Mouse (Mus musculus): ENCODE measurements around the gene Slc12a6. TPM values are rescaled to one million over a fixed set of nuclear protein-coding genes. Genes with fewer than 3 reads are reported as not detected.

The Slc12a6 gene
- polyA plus RNA-seq, 1 experiment = 3.8 TPM

DNA sequence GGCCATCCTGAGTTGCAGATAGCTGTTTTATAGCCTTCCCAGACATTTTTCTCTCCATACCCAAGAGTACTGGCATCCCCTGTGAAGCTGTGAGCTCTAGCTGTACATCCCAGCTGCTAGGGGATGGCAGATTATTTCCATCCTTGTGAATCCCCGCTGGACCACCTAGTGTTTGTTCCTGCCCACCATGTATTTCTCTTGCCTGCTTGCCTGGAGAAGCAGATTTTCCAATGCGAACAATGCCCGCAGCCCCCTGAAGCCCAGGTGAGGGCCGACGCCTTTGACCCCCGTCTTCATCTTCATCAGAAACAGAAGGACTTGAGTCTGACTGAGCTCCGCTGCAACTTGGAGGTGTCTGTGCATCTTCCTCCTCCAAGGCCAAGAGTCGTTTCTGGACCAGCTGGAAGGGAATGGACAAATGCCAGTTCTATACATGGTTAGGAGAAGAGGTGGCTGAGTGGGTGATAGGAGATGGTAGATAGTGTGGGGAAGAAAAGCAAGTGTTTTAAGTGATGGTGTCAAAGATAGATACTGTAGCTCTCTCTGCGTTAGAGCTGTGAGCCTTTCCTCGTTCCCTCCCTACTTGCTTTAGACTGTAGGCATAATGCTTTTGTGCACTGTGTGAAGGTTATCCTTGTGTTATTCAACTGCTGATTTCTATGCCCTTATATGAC, 15.7 kb upstream of the Slc12a6 start:
- TF ChIP-seq GATA1 (IDR thresholded peaks at IDR 0.05; ENCODE audit: low read length) = no peak

DNA sequence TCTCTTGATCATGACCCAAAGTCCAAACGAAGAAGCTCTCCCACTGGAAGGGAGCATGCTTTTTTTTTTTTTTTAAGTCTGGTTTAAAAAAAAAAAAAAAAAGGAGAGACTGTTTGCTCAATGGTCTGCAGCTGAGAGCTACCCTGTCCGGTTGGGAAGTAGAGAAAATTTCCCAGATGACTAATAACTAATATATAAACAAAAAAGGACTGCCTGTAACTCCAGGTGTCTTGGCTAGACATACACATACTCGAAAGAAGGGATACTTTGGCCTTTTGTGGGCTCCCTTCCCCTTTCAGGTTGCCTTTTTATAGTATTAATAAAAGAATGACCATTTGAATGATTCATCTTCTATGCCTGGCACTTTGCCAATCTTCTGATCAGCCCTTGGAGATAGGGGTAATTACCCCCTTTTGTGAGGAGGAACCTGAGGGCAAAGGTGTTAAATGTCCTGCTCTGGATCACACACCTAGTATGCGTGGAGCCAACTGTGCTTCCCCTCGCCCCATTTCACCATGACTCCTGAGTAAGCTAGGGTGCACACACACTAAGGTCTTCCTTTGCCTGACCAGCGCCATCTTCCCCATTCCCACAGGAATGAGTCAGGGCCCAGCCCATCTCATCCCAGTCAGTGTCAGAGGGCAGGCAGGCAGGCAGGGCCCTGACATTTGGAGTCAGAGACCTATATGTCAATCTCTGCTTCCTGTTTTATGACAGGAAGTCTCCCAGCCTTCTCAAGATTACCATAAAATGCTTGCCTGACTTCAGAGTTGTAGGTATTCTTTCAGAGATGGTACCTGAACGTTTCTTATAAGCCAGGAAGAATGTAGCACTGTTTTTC, 10.7 kb upstream of the Slc12a6 start:
- TF ChIP-seq GATA1 (IDR thresholded peaks at IDR 0.05; ENCODE audit: low read length) = no peak

DNA sequence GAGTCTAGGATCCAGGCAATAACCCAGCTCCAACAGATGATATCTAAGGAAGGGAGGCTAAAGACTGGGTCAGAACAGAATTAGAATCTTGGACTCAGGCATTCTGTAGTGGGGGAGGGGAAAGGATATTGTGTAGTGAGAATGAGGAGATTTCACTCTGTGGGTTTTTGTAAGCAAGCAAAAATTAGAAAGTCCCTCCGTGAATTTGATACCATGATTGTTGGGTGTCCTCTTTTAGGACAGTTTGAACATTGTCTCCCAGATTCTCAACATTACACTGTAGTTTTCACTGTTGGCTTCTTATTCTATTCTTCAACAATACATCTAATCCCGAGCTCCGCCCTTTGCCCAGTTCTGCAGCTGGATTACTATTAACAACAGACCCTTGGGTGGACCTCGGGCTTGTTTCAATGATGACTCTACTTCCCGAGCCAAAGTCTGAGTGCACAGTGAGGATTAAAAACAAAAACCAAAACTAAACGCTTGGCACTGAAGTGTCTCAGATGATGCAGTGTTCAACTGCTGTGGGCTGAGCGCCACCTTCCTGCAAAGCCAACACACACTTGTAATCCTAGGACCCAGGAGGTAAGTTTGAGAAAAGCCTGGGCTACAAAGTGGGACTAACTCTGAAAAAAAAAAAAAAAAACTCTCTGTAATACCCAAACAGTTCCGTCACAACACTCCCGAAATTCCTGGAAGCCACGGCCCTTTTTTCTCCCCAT, 6.2 kb upstream of the Slc12a6 start, which contains the start of gene Nutm1:
Gene Nutm1 (minus strand): TSS at position 51 of the 722 bp plus-strand sequence.
- no peak for TF ChIP-seq GATA1 (IDR thresholded peaks at IDR 0.05; ENCODE audit: low read length)

DNA sequence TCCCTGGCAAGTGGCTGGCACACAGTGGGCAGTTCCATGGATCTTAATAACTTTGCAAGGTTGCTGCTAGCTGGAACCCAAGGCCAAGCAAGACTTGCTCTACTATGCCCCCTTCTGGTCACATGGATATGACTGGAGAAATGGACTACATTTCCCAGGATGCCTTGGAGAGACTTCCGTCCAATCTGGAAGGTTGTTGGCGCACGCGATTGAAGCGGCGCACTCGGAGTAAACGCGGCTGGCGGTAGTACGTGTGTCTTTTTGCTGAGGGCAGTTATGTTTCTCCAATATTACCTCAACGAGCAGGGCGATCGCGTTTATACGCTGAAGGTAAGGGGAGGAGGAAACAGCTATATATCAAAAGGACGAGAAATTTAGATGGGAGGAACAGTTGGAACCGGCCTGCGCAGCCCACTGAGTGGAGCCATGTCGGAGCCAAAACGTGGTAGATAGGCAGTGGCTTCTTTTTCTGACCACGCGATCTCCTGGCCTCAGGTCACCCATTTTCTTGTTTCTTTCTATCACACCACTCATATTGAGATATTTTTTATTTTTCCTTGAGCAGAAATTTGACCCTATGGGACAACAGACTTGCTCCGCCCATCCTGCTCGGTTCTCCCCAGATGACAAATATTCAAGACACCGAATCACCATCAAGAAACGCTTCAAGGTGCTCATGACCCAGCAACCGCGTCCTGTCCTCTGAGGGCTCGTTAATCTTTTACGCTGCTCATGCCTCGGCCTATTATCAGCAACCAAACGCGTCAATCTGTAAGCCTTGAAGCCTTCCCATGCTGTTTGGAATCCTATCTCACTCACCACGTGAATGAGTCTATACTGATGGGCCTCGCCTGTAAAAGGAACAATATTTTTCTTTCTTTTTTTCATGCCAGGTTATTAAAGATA, 3.6 kb upstream of the Slc12a6 start, which contains the start of gene Nop10:
Gene Nop10 (plus strand): TSS at position 179 of the 906 bp plus-strand sequence.
- TF ChIP-seq GATA1 (IDR thresholded peaks at IDR 0.05; ENCODE audit: low read length) = no peak

DNA sequence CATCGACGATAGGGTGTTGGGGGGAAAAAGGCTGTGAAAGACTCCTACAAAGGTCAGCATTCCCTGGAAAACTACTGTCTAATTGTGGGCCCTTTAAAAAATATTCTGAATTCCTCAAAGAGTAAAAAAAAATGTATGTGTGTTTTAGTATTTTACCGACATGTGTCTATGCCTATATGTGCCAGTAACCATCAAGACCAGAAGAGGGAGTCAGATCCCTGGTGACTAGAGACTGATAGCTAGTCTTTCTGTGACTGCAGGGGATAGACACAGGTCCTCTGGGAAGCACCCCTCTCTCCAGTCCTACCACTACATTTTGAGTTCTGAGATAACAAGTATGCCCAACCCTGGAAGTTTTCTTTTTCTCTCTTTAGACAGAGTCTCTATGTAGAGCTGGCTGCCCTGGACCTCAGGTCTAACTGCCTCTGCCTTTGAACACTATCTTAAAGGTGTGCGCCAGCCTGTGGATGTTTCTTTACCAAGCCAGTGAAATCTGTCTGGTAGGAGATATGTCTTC, 2.8 kb upstream of the Slc12a6 start:
- no peak for TF ChIP-seq GATA1 (IDR thresholded peaks at IDR 0.05; ENCODE audit: low read length)

DNA sequence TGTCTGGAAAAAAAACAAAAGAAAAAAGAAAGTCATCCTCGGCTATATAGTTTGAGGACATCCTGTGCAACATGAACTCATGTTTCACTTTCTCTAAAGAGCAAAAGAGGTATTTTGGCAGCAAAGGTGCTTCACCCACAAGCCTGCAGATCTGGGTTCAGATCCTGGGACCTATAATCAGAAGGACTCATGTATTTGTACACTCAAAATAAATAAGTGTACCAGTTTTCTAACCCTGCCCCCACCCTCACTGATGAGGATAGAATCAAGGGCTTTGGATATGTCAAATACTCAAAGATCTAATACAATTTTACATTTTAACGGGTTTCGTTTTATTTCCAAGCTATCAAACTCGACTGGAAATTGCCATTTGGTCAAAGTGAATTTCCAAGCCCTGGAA, 1.3 kb upstream of the Slc12a6 start:
- TF ChIP-seq GATA1 (IDR thresholded peaks at IDR 0.05; ENCODE audit: low read length) = no peak

DNA sequence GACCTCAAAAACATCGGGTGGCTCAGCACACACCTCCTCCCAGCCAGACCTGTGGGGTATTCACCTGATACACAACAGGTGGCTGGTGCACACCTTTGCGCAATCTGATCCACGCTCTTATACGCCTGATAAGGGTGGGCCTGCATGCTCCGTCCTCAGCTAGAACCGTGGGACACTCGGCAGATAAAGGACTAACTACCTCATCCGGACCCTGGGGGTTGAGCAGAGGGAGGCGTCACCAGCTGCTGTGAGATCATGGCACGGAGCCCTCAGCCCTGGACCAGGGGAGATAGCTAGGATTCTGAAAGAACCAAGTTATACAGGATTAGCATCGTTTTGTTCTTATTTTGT, 592 bp downstream of the Slc12a6 start, which contains the start of gene Gm21985:
Gene Gm21985 (plus strand): TSS at position 73 of the 351 bp plus-strand sequence.
- no peak for TF ChIP-seq GATA1 (IDR thresholded peaks at IDR 0.05; ENCODE audit: low read length)

DNA sequence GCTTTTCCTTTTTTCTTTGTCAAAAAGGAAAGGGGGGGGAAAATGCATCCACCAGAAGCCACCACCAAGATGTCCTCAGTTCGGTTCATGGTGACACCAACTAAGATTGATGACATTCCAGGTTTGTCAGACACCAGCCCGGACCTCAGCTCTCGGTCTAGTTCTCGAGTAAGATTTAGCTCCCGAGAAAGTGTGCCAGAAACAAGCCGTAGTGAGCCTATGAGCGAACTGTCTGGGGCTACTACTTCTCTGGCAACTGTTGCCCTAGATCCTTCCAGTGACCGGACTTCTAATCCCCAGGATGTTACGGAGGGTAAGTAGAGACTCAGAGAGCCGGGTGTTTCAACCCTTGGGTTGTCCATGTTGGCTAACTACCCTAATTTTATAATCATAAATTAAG, 1.2 kb downstream of the Slc12a6 start:
- TF ChIP-seq GATA1 (IDR thresholded peaks at IDR 0.05; ENCODE audit: low read length) = no peak

DNA sequence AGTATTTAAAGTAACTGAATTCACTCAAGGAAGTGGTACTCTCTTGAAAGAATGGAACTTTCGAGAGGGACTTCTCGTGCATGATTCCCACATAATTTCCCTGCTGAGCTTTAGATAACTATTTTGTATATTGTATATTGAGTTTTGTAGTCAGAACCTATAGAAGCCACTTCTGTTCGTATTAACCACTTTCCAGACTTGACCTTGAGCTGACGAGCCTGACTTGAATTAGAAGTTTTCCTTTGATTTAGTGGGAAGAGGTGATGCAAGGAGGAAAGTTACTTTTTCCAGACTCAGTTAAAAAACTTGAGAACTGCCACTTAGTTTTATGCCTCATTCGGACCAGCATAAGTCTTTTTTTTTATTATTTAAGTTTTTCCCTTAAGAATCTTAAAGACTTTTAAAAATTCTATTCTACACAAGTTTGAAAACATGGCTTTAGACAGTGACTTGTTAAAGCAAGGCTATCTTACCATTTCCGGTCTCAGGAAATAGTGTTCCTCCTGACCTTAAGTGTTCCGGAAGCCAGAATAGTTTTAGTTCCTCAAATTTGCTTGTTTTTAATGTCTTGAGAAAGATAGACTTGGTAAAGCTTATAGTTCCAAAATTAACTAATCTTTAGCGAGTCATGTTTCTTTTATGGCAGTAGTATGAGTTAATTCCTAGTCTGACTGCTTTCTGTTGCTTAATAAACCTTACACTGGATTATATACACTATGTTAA, 2.1 kb downstream of the Slc12a6 start:
- no peak for TF ChIP-seq GATA1 (IDR thresholded peaks at IDR 0.05; ENCODE audit: low read length)

DNA sequence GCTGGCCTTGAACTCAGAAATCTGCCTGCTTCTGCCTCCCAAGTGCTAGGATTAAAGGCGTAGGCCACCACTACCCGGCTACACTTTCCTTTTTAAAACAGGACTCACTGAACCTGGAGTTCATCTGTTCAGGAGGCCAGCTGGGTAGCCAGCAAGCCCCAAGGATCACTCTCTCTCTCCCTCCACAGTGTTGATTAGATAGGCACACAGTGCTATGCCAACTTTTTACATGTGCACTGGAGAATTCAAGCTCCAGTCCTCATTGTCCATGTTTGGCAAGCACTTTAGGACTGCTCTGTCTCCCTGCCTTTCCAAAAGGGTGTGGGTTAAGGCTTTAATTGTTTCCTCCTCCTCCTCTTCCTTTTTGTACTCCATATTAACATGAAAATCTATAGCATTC, 4.4 kb downstream of the Slc12a6 start:
- TF ChIP-seq GATA1 (IDR thresholded peaks at IDR 0.05; ENCODE audit: low read length) = no peak

DNA sequence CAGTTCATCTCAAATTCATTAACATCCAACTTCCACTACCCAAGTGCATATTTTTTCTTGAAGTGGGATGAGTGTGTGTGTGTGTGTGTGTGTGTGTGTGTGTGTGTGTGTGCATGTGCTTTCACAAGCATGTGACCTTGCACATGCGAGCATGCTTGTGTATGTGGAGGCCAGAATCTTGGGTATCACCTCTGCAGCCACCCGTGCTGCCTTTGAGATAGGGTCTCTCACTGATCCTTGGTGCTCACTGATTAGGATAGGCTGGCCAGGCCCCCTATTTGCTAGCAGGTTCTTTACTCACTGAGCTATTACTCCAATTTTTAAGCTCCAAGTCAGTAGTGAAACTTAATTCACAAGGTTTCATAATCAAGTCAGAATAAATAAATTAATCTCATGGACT, 7.3 kb downstream of the Slc12a6 start:
- TF ChIP-seq GATA1 (IDR thresholded peaks at IDR 0.05; ENCODE audit: low read length) = no peak

DNA sequence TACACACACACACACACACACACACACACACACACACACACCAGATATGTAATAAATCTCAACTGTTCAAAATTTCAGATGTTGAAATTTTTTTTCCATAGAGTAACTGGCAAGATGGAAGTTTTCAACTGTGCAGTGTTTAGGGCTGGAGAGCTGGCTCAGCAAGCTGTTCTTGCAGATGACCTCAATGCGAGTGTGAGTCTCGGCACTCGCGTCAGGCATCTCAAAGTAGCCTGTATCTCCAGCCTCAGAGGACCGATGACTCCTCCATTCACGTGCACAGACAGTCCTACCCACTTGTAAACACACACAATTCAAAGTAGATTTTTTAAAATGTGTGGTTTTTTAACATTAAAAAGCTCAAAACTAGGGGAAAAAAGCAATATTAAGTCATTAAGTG, 7.8 kb downstream of the Slc12a6 start:
- TF ChIP-seq GATA1 (IDR thresholded peaks at IDR 0.05; ENCODE audit: low read length) = no peak

DNA sequence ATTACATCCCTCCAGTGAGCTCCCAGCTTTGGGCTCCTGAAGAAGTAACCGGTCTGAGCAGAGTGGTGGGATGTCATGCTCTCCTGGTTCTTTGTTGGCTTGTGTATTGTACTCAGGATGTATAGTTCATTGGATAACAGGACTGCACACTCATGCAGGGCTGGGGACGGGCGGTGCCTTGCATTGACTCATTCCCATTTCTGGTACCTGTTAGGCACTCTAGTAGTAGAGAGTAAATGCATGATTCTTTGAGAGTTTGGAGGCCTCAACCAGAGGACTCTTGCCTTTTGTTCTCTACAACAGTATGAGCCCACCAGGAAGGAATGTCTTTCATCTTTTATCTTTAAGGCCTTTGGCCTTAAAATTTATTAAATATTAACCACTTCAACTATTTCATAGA, 11.2 kb downstream of the Slc12a6 start:
- TF ChIP-seq GATA1 (IDR thresholded peaks at IDR 0.05; ENCODE audit: low read length) = no peak

DNA sequence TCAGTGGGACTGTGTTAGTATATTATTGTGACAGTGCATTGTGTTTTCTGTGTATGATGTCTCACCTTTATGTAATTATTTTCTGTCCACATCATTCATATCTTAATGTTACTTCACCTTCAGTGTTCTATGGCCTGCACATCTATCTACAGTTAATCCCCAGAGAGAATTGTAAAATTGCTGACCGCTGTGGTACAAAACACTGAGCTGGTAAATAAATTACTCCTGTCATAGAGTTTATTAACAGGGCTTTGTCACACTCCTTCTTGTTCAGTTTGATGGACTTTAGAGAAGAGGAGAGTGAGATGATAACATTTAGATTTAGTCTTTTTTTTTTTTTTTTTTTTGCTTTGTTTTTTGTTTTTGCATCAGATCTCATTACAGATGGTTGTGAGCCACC, 17.2 kb downstream of the Slc12a6 start:
- TF ChIP-seq GATA1 (IDR thresholded peaks at IDR 0.05; ENCODE audit: low read length) = no peak

Data from G1E-ER4 (cell line).